Mouse (Mus musculus): Measurements from ENCODE around the gene Gm11937.
A peak's percentile ranks its signal among the peaks of the same experiment; 100 is the strongest.

The Gm11937 gene

GRCm38 (mm10) chr11:99581564-99581963, 28.4 kb downstream of the Gm11937 start:
- peak in 1 of 2 experiments; percentile 25 for DNase-seq (ENCODE audit: low spot score in 2 of 2)

GRCm38 (mm10) chr11:99581051-99581450, 28.9 kb downstream of the Gm11937 start:
- no peak for DNase-seq (ENCODE audit: low spot score in 2 of 2)

- no peak for DNase-seq (ENCODE audit: low spot score in 2 of 2)
These were observed 29.4 kb downstream of the Gm11937 start, which contains the start of gene Krtap1-5 for GRCm38 (mm10) chr11:99580636-99581035. TSS of gene Krtap1-5 (minus strand) at chr11:99581016.

GRCm38 (mm10) chr11:99574106-99574505, 35.9 kb downstream of the Gm11937 start:
- DNase-seq (ENCODE audit: low spot score in 2 of 2), result peak; percentile 58 to 63

GRCm38 (mm10) chr11:99573164-99573563, 36.8 kb downstream of the Gm11937 start:
- DNase-seq (ENCODE audit: low spot score in 2 of 2), result peak in 1 of 2 experiments; percentile 32

- no peak for DNase-seq (ENCODE audit: low spot score in 2 of 2)
These were observed 43.5 kb downstream of the Gm11937 start, which contains the start of gene Krtap3-1 for GRCm38 (mm10) chr11:99566530-99566929. TSS of gene Krtap3-1 (minus strand) at chr11:99566630.

GRCm38 (mm10) chr11:99562580-99562979, 47.4 kb downstream of the Gm11937 start:
- no peak for DNase-seq (ENCODE audit: low spot score in 2 of 2)
